Mouse (Mus musculus): ENCODE data around the gene Hist1h2af. TPM values are rescaled to one million over a fixed set of nuclear protein-coding genes. Genes with fewer than 3 reads are reported as not detected.
"Not testable (repeated sequence)": the region's sequence is repeated elsewhere in the genome, so short reads cannot be mapped to it uniquely, and the experiment has no call there.

Gene Hist1h2af
- total RNA-seq, 2 experiments from 2014 or later, result 6.3 to 16.6 TPM

DNA sequence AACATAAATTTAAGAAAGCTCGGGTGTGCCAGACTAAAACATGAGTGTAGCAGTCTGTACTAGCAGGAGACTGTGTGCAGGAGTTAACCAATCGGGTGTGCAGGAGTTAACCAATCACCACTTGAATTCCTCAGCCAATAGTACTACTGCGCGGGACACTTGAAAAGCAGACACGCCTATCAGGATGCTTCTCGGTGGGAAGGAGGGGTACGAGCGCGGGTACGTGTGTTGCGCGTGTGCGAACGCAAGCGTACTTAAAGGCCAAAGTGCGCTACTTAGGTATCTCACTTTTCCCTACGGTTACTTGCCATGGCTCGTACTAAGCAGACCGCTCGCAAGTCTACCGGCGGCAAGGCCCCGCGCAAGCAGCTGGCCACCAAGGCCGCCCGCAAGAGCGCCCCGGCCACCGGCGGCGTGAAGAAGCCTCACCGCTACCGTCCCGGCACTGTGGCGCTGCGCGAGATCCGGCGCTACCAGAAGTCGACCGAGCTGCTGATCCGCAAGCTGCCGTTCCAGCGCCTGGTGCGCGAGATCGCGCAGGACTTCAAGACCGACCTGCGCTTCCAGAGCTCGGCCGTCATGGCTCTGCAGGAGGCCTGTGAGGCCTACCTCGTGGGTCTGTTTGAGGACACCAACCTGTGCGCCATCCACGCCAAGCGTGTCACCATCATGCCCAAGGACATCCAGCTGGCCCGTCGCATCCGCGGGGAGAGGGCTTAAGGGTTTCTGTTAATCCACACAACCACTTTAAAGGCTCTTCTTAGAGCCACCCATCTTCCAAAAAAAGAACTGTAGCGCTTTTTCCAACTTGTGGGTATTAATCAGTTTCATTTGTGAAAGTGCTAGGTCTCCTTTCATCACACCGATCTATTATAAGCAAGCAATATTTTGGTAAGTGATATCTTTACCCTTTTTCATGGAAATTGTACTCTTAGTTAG lies 1.7 kb downstream of the Hist1h2af start, which contains the start of gene Hist1h3g:
Gene Hist1h3g, plus strand, starts transcription at position 286 of the 939 bp plus-strand sequence.
- peak; percentile 89 to 94 for DNase-seq

DNA sequence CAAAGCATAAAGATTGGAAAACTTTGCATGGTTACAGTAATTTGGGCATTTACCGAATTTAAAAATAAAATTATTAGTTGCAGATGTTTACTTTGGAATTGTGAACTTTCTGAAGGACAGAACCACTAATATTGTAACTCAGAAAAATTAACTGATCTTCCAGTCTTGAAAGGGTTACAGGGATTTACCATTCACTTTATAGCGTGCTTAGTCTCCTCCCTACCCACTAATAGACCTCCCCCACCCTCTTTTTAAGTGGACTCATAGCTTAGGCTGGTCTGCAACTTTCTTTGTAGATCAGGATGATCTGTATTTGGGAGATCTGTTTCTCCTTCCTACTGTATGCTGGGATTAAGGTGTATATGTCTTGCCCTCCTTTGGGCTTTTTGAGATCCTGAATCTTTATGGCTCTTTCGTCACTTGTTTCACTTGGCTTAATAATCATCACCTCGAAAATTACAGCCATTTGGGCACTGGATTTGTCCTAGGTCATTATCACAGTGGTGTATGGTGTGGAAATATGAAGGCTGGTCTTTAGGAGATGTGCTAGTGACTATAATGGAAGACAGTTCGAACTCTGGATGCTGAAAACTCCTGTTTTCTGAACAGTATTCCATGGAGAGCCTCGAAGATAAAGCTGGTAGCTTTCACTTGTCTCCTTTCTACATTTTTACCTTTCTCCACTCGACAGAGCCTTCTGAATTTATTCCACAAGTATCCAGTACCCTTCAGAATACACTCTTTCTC lies 2.5 kb downstream of the Hist1h2af start:
- no peak for DNase-seq

DNA sequence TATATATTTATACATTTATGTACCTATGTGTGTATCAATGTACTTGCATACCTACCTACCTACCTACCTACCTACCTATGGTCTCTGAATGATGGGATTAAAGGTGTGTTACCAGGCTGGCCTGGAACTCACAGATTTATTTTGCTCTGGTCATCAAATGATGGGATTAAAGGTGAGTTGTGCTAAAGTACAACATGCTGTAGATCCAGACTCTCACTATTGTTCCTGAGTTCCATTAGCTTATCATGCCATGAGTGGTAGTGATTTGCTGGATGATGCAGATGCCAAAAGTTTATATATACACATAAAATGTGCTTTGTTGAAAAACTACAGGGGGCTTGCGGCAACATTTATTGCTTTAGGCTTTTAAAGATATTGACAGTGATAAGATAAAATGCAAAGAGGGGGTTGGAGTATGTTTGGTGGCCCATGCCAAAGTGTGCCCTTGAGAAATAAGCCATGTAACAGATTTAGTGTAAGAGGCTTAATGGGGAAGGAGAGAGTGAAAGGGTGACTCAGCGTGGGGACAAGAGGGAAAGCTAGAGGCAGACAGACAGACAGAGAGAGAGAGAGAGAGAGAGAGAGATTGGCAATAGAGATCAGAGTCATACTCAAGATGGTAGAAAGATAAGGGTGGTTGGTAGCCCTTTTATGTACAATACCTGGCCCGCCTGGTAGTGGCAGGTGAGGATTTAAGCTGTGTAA lies 3.5 kb downstream of the Hist1h2af start:
- DNase-seq, result no peak

DNA sequence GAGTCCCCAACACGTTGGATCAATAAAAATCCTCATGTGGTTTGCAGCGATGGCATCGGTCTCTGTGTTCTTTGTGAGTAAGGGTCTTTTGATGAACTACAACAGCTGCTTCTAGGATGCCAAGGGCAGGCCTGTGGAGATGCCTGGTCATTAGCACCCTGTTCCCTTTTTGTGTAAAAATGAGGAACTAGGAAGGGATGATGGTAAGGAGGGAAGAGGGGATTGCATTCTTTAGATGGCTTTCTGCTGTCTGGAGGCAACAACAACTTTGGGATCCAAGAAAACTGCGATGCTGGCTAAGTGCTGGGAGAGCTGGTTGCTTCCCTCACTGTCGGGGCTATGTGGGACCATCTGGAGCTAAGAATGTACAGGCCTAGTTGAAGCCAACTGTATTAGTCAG lies 4.5 kb downstream of the Hist1h2af start:
- no peak for DNase-seq

DNA sequence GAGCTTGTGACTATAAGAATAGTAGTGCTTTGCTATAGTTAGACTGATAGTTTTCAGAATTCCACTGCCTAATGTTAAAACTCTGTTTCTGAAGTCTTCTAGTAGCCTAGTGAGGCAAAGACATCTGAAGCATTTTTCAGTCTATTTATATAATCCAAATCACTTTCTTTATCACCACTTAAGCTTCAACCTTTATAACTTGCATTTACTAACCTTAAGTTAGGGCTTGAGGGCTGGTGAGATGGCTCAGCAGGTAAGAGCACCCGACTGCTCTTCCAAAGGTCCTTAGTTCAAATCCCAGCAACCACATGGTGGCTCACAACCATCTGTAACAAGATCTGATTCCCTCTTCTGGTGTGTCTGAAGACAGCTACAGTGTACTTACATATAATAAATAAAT lies 6.1 kb downstream of the Hist1h2af start:
- not testable (repeated sequence) for DNase-seq

DNA sequence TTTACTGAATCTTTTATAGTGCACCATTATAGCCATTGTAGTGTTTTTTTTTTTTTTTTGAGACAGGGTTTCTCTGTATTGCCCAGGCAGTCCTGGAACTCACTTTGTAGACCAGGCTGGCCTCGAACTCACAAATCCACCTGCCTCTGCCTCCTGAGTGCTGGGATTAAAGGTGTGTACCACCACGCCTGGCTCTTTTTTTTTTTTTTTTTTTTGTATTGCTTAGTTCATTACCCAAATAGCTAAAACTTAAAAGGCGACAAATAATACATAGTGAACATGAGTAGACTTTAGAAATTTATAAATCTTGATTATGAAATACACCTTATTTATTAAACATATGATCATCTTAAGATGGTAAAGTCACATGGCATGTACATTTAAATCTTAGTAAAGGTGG lies 7.8 kb downstream of the Hist1h2af start:
- no peak for DNase-seq

DNA sequence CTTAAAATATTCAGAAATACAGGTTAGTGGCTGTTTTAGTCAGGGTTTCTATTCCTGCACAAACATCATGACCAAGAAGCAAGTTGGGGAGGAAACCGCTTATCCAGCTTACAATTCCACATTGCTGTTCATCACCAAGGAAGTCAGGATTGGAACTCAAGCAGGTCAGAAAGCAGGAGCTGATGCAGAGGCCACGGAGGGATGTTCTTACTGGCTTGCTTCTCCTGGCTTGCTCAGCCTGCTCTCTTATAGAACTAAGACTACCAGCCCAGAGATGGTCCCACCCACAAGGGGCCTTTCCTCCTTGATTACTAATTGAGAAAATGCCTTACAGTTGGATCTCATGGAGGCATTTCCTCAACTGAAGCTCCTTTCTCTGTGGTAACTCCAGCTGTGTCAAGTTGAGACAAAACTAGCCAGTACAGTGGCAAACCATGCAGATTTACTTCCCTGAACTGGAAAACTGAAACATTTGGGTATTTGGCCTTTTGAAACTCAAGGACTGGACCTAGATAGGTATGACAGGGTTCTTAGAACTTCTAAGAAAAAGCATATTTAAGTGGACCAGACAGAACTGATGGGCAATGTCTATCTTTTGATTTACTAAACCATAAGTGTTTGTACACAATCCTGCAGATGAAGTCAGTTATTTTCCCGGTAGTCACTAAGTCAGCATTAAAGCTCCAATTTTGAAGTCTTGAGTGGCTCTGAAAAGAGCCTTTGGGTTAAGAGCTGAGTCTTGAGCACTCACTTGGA lies 8.7 kb downstream of the Hist1h2af start:
- not testable (repeated sequence) for DNase-seq

DNA sequence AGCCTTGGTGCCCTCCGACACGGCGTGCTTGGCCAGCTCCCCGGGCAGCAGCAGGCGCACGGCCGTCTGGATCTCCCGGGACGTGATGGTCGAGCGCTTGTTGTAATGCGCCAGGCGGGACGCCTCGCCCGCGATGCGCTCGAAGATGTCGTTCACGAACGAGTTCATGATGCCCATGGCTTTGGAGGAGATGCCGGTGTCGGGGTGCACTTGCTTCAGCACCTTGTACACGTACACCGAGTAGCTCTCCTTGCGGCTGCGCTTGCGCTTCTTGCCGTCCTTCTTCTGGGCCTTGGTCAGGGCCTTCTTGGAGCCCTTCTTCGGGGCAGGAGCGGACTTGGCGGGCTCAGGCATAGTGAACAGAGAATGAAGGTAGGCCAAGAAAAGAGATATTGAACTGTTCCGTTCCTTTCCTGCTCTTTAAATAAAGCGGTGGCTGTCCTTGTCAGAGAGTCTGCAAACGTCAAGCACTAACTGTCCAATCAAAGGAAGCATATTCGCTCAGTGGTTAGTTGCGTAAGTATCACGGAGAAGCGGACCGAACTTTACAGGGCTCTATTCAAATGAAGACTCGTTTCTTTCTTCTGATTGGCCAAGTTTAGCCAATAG lies 9.4 kb downstream of the Hist1h2af start, which contains the start of gene Hist1h2bh:
Gene Hist1h2bh, minus strand, starts transcription at position 394 of the 609 bp plus-strand sequence.
- DNase-seq, result peak; percentile 81 to 91

DNA sequence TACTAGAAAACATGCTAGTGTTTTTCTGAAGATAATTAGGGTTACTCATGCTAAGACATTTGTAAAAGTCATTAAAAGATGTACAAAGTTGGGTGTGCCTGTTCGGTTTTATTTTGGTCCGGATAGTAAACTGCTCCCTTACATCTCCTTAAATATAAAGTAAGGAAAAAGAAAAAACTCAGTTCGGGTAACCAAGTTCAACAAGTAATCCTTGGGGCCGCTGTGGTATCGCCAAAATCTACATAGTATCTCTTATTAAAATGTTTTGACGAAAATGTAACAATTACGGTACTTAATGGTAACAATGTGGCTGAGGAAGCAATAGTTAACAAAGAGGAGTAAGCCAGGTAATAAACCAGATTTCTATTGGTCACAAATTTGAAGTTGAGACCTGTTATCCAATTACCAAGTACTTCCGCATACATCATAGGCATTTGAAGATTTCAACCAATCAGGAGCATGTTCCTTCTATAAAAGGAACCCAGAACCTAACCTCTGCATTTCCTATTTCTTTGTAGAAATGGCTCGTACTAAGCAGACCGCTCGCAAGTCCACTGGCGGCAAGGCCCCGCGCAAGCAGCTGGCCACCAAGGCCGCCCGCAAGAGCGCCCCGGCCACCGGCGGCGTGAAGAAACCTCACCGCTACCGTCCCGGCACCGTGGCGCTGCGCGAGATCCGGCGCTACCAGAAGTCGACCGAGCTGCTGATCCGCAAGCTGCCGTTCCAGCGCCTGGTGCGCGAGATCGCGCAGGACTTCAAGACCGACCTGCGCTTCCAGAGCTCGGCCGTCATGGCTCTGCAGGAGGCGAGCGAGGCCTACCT lies 10.5 kb downstream of the Hist1h2af start, which contains the start of gene Hist1h3f:
Gene Hist1h3f, plus strand, starts transcription at position 88 of the 822 bp plus-strand sequence.
- DNase-seq, result peak; percentile 89 to 90

DNA sequence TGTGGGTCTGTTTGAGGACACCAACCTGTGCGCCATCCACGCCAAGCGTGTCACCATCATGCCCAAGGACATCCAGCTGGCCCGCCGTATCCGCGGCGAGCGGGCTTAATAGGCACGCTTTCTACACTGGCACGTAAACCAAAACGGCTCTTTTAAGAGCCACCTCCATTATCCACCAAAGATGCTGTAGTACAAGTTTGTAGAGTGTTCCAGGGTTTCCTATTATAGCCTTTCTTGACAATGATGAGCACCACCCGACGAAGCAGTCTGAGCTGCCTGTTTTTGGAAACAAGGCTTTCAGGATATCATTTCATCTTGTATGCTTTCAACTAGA lies 11.0 kb downstream of the Hist1h2af start:
- DNase-seq, result not testable (repeated sequence)

DNA sequence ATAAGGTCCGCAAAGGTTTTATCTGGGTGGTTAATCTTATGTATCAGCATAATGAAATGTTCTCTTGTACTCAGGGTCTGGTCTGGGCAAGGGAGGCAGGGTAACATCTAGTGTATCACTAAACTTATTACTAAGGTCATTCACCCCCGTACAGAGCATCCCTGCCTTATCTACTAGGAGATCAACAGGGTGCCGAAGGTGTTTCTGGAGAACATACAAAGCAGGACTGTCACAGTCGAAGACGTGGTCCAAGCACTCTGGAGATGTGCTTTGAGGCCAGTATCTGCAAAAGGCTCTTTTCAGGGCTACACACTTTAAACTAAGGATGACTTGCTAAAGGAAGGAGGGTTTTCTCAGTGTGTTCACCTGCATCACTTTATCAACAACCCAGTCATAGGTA lies 13.0 kb downstream of the Hist1h2af start:
- DNase-seq, result no peak

DNA sequence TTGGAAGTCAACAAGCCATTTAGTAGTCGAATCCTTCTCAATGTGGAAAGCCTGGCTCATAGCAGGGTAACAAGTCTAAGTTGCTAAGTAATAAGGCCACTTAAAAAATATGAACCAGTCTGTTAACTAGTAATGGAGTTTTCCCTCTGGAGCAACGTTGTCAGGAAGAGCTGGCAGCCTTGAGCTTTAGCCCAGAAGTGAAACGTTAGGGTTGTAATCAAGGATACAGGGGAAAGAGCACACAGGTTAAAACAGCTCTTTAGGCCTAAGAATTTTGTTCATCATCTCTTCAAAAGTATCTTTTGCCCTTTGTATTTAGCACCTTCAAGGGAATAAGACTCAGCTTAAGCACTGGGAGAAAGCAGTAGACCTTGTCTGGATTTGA lies 17.0 kb downstream of the Hist1h2af start:
- no peak for DNase-seq

DNA sequence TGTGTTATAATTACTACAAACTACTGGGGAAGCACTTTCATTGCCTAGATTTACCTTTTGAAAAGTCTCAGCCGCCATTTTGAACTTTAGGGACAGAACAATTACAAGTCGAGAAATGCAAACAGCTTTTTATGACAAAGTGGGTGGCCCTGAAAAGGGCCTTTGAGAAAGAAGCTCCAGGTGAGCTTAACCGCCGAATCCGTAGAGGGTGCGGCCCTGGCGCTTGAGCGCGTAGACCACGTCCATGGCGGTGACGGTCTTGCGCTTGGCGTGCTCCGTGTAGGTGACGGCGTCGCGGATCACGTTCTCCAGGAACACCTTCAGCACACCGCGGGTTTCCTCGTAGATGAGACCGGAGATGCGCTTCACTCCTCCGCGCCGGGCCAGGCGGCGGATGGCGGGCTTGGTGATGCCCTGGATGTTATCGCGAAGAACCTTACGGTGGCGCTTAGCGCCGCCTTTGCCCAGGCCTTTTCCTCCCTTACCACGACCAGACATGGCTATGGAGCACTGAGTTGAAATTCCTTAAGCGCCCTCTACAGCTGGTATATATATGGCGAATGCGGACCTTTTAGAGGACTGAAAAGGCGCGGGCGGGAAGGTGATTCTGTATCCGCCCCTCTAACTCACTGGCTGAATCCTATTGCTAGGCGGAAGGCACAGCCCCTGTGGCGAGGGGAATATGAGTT lies 17.6 kb downstream of the Hist1h2af start, which contains the start of gene Hist1h4f:
Gene Hist1h4f, minus strand, starts transcription at position 503 of the 689 bp plus-strand sequence.
- DNase-seq, result peak; percentile 85 to 90

DNA sequence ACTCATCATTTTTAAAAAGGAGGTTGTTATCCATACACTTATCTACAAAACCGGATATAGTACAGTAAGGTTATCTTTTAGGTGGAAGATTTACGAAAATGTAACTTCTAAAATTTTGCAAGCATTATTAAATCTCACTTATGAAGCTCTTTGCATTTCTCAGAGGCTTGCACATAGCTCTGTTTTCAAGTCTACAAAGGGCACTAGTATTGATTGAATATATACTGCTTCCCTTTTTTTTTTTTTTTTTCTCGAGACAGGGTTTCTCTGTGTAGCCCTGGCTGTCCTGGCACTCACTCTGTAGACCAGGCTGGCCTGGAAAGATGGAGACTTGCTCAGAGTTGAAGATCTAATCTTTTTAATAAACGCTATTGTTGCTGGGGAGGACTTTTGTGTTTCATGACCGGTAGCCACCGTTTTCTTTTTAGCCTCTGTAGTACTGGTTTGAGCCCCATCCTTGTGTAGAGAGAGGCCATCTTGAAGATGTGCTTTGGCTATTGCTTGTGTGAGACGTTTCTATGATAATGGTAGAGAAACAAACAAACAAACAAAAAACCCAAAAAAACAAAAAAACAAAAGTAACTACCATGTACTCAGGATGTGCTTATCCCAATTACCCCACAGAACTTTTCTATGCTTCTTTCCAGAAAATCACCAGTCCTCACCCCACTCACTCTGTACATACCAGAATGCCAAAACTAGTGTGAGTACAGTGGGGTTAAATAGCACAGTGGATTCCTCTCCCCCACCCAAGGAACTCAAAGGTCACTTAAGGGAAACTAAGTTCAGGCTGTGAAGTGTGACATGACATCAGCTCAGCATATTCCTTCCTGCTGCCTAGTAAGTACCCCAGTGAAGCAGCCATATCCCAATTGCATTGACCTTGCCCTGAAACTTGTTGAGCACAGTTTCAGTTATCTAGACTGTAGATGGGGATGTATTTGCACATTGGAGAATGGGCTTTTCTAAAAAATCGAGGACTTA lies 18.5 kb downstream of the Hist1h2af start:
- no peak for DNase-seq

DNA sequence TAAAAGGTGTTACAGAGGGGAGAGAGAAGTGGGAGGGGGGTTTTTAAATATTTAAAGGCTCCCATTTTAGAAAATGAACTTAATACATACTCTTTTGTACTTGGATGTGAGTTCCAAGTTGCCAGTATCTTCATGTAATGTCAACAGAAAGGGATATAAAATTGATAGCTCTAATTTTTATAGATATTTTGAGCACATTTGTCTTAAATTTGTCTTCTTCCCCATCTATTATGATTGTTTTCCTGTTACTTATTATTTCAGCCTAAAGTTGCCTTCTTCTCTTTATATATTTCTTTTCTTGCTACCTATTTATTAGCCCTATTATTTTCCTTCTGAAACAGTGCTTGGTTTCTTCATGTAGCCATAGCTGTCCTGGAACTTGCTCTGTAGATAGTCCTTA lies 19.3 kb downstream of the Hist1h2af start, which contains the start of gene Hist1h1d:
Gene Hist1h1d, plus strand, starts transcription at position 301 of the 400 bp plus-strand sequence.
- no peak for DNase-seq

DNA sequence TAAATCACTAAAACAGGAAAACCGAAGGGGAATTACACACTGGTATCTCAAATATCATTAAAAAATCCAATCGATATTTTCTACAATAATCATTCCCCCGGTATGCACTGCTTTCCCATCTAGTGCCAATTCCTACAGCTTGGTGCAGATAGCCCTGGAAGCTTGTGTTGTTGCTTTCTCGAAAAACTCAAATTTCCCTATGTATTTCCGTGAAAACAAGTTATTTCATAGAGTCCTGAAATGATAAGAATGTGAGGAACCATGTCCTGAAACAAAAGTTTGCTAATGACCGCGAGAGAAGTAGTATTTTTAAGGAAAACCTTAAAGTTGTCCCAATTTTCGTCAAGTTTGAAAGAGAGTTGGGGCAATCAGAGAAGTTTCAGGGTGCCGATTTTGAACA lies 20.7 kb downstream of the Hist1h2af start:
- DNase-seq, result no peak

DNA sequence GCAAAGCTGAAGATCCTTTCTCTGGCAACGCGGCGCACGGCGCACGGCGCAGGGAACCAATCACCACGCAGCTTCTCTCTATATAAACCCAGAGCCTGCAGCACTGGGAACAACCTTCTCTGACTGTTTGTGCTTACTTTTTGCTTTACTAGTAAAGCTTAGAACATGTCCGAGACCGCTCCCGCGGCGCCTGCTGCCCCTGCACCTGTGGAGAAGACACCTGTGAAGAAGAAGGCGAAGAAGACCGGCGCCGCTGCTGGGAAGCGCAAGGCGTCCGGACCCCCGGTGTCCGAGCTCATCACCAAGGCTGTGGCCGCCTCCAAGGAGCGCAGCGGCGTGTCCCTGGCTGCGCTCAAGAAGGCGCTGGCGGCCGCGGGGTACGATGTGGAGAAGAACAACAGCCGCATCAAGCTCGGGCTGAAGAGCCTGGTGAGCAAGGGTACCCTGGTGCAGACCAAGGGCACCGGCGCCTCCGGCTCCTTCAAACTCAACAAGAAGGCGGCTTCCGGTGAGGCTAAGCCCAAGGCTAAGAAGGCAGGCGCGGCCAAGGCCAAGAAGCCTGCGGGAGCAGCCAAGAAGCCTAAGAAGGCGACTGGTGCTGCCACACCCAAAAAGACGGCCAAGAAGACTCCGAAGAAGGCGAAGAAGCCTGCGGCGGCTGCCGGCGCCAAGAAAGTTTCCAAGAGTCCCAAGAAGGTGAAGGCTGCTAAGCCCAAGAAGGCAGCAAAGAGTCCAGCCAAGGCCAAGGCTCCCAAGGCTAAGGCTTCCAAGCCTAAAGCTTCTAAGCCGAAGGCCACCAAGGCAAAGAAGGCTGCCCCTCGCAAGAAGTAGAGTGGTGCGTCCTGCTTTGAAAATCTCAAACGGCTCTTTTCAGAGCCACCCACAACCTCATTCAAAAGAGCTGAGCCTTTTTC lies 21.5 kb downstream of the Hist1h2af start:
- peak; percentile 75 to 76 for DNase-seq

Measured in heart, adult 18-20 months (tissue).